Mouse (Mus musculus) ES-E14 (cell line): ENCODE results near the gene Rtn1.

Source experiments
- ZC3H11A ChIP-seq: IDR thresholded peaks from 2 replicates; pipeline ENCODE4 v1.6.1; 2012; ENCODE audit warnings: low read depth, mild to moderate bottlenecking, inconsistent platforms, low read length, borderline replicate concordance
- ZNF384 ChIP-seq: IDR thresholded peaks from 2 replicates; pipeline ENCODE4 v1.6.1; 2012; ENCODE audit warnings: low read depth, low read length, inconsistent platforms

DNA sequence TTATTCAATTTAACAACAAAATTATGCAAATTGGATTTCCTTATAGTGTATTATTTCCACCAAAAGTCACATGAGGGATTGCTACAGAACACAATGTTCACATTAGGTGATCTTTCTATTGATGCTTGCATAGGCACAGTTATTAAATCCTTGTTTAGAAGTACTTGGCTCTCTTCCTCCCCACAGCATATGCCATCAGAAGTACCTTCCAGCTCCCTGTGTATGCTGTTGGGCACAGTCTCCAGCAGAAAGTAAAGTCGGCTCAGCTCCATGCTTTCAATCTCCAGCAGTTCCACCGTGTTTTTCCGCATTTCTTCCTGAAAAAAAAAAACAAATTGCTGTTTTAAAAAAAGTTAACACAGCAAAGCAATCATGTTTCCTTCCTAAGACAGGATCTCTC is 230.5 kb downstream of the Rtn1 start:
- no peak for TF ChIP-seq ZNF384
- no peak for TF ChIP-seq ZC3H11A
